Mouse (Mus musculus) neural tube, embryonic 14.5 days (tissue): ENCODE measurements around the gene Mdh2. TPM values are rescaled to one million over a fixed set of nuclear protein-coding genes. Genes with fewer than 3 reads are reported as not detected.

Source experiments
- ATAC-seq: fragments of 200-750 bp; cut with Nextera tagmentation; 2 replicates; pipeline ENCODE4 v1.8.0; 2017; ENCODE audit warnings: low read depth, mild to moderate bottlenecking, moderate TSS enrichment, moderate library complexity
- H3K27ac ChIP-seq: fragments of 300-500 bp; sonication (generic); 2 replicates; pipeline ENCODE4 v1.5.1; 2014; ENCODE audit warnings: low read depth, mild to moderate bottlenecking, control low read depth, low read length, moderate library complexity, mixed read lengths
- H3K27me3 ChIP-seq: fragments of 300-500 bp; sonication (generic); 2 replicates; pipeline ENCODE4 v1.6.1; 2014; ENCODE audit warnings: low read length; ENCODE audit not compliant: control insufficient read depth, insufficient read depth
- H3K36me3 ChIP-seq: fragments of 300-500 bp; sonication (generic); 2 replicates; pipeline ENCODE4 v1.6.1; 2014; ENCODE audit warnings: low read length, mixed read lengths; ENCODE audit not compliant: control insufficient read depth, insufficient read depth
- H3K4me1 ChIP-seq: fragments of 300-500 bp; sonication (generic); 2 replicates; pipeline ENCODE4 v1.6.1; 2014; ENCODE audit warnings: low read length; ENCODE audit not compliant: control insufficient read depth, insufficient read depth
- H3K4me2 ChIP-seq: fragments of 300-500 bp; sonication (generic); 2 replicates; pipeline ENCODE4 v1.6.1; 2014; ENCODE audit warnings: mild to moderate bottlenecking, low read depth, low read length, control low read depth
- H3K4me3 ChIP-seq: fragments of 300-500 bp; sonication (generic); 2 replicates; pipeline ENCODE4 v1.5.1; 2014; ENCODE audit warnings: low read depth, low read length, control low read depth, mixed read lengths
- H3K9ac ChIP-seq: fragments of 300-500 bp; sonication (generic); replicated peaks from 2 replicates; pipeline ENCODE4 v1.6.1; 2014; ENCODE audit warnings: low read depth, mild to moderate bottlenecking, control low read depth, low read length, mixed read lengths
- H3K9me3 ChIP-seq: fragments of 300-500 bp; sonication (generic); 2 replicates; pipeline ENCODE4 v1.6.1; 2016; ENCODE audit warnings: low read length; ENCODE audit not compliant: control insufficient read depth
- WGBS: fragments of 180-500 bp; shearing (Covaris S2); extraction: QIAGEN DNeasy Blood & Tissue Kit; methylation state at CpG from one replicate; pipeline ENCODE4 v1.1.7; 2014; 5-methylcytosine and 5-hydroxymethylcytosine counted together
- polyA plus RNA-seq: library from polyadenylated mRNA; unstranded; fragments of >200 nt; fragmentation: Nextera tagmentation; extraction: Ambion mirVana; gene quantifications from 2 replicates; pipeline ENCODE4 v1.2.1, GENCODE M21; 2014

The Mdh2 gene
- polyA plus RNA-seq, 1 experiment from 2014 or later = 694 TPM

- ATAC-seq = no peak; the same call in 1 of the 2 replicates
- Histone ChIP-seq H3K9ac (peak overlapping the region; percentile 47), H3K4me2 (peak overlapping the region; percentile 35; the same call in 1 of the 2 replicates), H3K4me1 (peaks cover 5% of the 10 kb centered on the region), H3K36me3 (peaks cover 23% of the 10 kb centered on the region), H3K27me3 (no peaks in the 10 kb centered on the region), H3K9me3 (no peaks in the 10 kb centered on the region), H3K4me3 (no peak overlapping the region; the same call in 1 of the 2 replicates), H3K27ac (peak overlapping the region; percentile 88)
- WGBS = 8% methylated on average over 5 of the region's 5 CpGs
These were observed 16.5 kb downstream of the Mdh2 start for GRCm38 (mm10) chr5:135794859-135795181.

- H3K27ac ChIP-seq = no peak overlapping the region
- H3K27me3 ChIP-seq = no peaks in the 10 kb centered on the region
- no peak overlapping the region for H3K4me3 ChIP-seq
- ATAC-seq = no peak
- no peaks in the 10 kb centered on the region for H3K9me3 ChIP-seq
- WGBS = 41% methylated on average over 4 of the region's 4 CpGs
- peaks cover 17% of the 10 kb centered on the region for H3K4me1 ChIP-seq
- H3K9ac ChIP-seq = no peak overlapping the region
- H3K36me3 ChIP-seq = no peaks in the 10 kb centered on the region
- H3K4me2 ChIP-seq = no peak overlapping the region
These were observed 21.5 kb downstream of the Mdh2 start for GRCm38 (mm10) chr5:135799746-135800145.

- H3K27me3 ChIP-seq = no peaks in the 10 kb centered on the region
- no peaks in the 10 kb centered on the region for H3K36me3 ChIP-seq
- H3K4me2 ChIP-seq = no peak overlapping the region
- peak overlapping the region; percentile 72 for H3K27ac ChIP-seq
- no peaks in the 10 kb centered on the region for H3K9me3 ChIP-seq
- no peak overlapping the region for H3K4me3 ChIP-seq
- peaks cover 13% of the 10 kb centered on the region for H3K4me1 ChIP-seq
- 1% methylated on average over 6 of the region's 6 CpGs for WGBS
- H3K9ac ChIP-seq = no peak overlapping the region
- peak; percentile 69 for ATAC-seq
These were observed 22.6 kb downstream of the Mdh2 start for GRCm38 (mm10) chr5:135800927-135801326.

GRCm38 (mm10) chr5:135802641-135803040 lies 24.4 kb downstream of the Mdh2 start:
- H3K9ac ChIP-seq = no peak overlapping the region
- no peak overlapping the region for H3K4me2 ChIP-seq
- no peaks in the 10 kb centered on the region for H3K27me3 ChIP-seq
- no peaks in the 10 kb centered on the region for H3K36me3 ChIP-seq
- H3K27ac ChIP-seq = no peak overlapping the region
- 75% methylated on average over 8 of the region's 8 CpGs for WGBS
- peaks cover 16% of the 10 kb centered on the region for H3K4me1 ChIP-seq
- H3K4me3 ChIP-seq = no peak overlapping the region
- ATAC-seq = no peak
- no peaks in the 10 kb centered on the region for H3K9me3 ChIP-seq

- H3K4me2 ChIP-seq = no peak overlapping the region
- no peaks in the 10 kb centered on the region for H3K36me3 ChIP-seq
- H3K9ac ChIP-seq = no peak overlapping the region
- no peak for ATAC-seq
- H3K9me3 ChIP-seq = no peaks in the 10 kb centered on the region
- H3K27me3 ChIP-seq = no peaks in the 10 kb centered on the region
- no peak overlapping the region for H3K4me3 ChIP-seq
- peaks cover 21% of the 10 kb centered on the region for H3K4me1 ChIP-seq
- WGBS = 56% methylated on average over 4 of the region's 4 CpGs
- no peak overlapping the region for H3K27ac ChIP-seq
These were observed 24.9 kb downstream of the Mdh2 start for GRCm38 (mm10) chr5:135803135-135803534.

- no peak overlapping the region for H3K4me3 ChIP-seq
- H3K9ac ChIP-seq = no peak overlapping the region
- ATAC-seq = no peak
- H3K36me3 ChIP-seq = no peaks in the 10 kb centered on the region
- H3K27me3 ChIP-seq = no peaks in the 10 kb centered on the region
- H3K4me2 ChIP-seq = no peak overlapping the region
- peaks cover 22% of the 10 kb centered on the region for H3K4me1 ChIP-seq
- H3K27ac ChIP-seq = no peak overlapping the region
- H3K9me3 ChIP-seq = no peaks in the 10 kb centered on the region
- WGBS = 87% methylated on average over 4 of the region's 4 CpGs
These were observed 25.4 kb downstream of the Mdh2 start for GRCm38 (mm10) chr5:135803676-135804075.

- WGBS = 49% methylated on average over 2 of the region's 2 CpGs
These were observed 26.5 kb downstream of the Mdh2 start for GRCm38 (mm10) chr5:135804735-135805134.

GRCm38 (mm10) chr5:135806555-135807262 lies 28.4 kb downstream of the Mdh2 start, which contains the start of gene Srrm3:
Gene Srrm3 (plus strand): TSS chr5:135806890.
- Histone ChIP-seq H3K9ac (peak within 1 kb of the TSS; percentile 87), H3K27me3 (no peaks in the 10 kb centered on the region), H3K9me3 (no peaks in the 10 kb centered on the region), H3K4me1 (peaks cover 9% of the 10 kb centered on the region), H3K36me3 (no peaks in the 10 kb centered on the region), H3K4me3 (peak within 1 kb of the TSS; percentile 66), H3K4me2 (peak within 1 kb of the TSS; percentile 73), H3K27ac (peak within 1 kb of the TSS; percentile 72)
- 3% methylated on average over 29 of the region's 29 CpGs for WGBS
- ATAC-seq = peak; percentile 71

More at GRCm38 (mm10) chr5:135804735-135805134, 26.5 kb downstream of the Mdh2 start:
- Histone ChIP-seq H3K4me3 (no peak overlapping the region), H3K4me2 (no peak overlapping the region), H3K9me3 (no peaks in the 10 kb centered on the region), H3K36me3 (no peaks in the 10 kb centered on the region), H3K27me3 (no peaks in the 10 kb centered on the region), H3K9ac (no peak overlapping the region), H3K4me1 (peaks cover 22% of the 10 kb centered on the region), H3K27ac (peak overlapping the region; percentile 60)
- no peak for ATAC-seq

- Histone ChIP-seq H3K4me3 (peak overlapping the region; percentile 66), H3K4me1 (peaks cover 9% of the 10 kb centered on the region), H3K4me2 (peak overlapping the region; percentile 73), H3K9me3 (no peaks in the 10 kb centered on the region), H3K9ac (peak overlapping the region; percentile 87), H3K27me3 (no peaks in the 10 kb centered on the region), H3K27ac (no peak overlapping the region; the same call in 1 of the 2 replicates), H3K36me3 (no peaks in the 10 kb centered on the region)
- ATAC-seq = no peak
- WGBS = 38% methylated on average over 3 of the region's 3 CpGs
These were observed 29.0 kb downstream of the Mdh2 start for GRCm38 (mm10) chr5:135807263-135807637.
